Mouse (Mus musculus) layer of hippocampus, adult 9-10 months (tissue): ENCODE data around the gene Slc25a26.
"Not testable (repeated sequence)": the region's sequence is repeated elsewhere in the genome, so short reads cannot be mapped to it uniquely, and the experiment has no call there.

Experiments used
- DNase-seq: peaks from one replicate; pipeline ENCODE4 v3.0.0; 2022; ENCODE audit warnings: low spot score

Slc25a26 gene

DNA sequence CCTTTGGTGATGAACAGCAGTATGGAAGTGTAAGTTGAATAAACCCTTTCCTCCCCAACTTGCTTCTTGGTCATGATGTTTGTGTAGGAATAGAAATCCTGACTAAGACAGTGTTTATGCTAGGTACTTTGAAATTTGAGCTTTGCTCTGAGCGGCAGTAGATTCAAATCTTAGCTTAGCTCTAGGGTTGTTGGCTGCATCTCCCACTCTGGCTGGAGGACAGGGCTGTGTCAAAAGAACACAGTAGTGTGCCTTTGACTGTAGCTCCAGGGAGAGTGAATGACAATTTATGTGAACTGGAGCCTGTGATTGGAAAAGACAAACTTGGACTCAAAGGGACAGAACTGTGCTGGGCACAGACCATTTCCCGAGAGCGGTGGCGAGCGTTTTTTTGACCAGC lies 53.0 kb downstream of the Slc25a26 start:
- no peak for DNase-seq

DNA sequence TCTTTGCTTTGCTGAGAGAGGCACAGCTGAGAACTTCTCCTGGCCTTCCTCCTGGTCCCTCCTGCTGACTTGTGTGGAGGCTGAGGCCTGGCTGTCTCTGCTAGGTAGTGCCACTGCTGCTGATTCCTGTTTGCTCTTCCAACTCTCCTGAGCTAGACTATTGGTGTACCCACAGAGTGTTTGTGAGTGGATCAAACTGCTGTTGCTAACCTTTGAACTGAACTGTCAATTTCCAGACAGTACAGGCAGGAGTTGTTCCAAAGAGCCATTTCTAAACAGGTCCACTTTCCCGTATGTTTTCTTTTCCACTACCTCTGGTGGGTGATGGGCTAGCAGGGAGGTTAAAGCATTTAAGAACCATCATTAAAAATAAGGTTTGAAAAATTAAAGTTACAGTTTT lies 58.5 kb downstream of the Slc25a26 start:
- not testable (repeated sequence) for DNase-seq

- no peak for DNase-seq
Observed at GRCm38 (mm10) chr6:94560896-94561295, 60.8 kb downstream of the Slc25a26 start.

DNA sequence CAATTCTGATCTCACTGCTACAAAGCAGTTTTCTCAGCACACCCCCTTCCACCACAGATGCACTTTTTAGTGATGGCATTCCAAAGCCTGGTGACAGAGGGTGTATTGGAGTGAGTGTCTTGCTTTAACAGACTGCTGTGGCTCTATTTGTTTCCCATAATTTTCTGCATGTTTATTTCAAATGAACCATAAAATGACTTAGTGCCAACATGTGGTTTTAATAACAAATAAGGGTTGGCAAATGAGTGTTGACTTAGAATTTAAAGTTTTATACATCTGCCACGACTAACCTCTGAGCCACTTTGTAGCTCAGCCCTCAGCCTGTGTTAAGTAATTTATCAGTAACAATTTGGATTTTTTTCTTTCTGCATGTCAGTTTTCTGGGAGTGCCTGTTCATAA lies 61.2 kb downstream of the Slc25a26 start:
- no peak for DNase-seq

- DNase-seq = no peak
Observed at GRCm38 (mm10) chr6:94563203-94563940, 63.2 kb downstream of the Slc25a26 start.

DNA sequence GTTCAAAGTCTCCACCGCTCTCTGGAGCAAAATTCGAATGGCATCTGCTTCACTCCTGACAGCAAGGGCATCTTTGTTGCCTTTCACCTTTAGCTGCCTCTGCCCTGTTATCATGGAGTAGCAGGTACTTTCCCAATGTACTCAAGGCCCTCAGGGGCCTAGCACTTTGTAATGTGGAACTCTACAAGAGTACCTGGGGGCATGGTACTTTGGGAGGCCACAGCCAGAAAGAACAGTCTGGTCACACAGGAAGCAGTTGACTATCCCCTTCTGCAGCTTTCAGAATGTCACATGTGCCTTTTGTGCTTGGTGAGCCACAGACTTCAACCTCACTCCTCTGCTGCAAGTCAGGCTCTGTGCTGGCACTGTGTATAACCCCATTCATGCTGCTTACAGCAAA lies 65.6 kb downstream of the Slc25a26 start:
- no peak for DNase-seq

GRCm38 (mm10) chr6:94568040-94568439 lies 67.9 kb downstream of the Slc25a26 start:
- DNase-seq = no peak

DNA sequence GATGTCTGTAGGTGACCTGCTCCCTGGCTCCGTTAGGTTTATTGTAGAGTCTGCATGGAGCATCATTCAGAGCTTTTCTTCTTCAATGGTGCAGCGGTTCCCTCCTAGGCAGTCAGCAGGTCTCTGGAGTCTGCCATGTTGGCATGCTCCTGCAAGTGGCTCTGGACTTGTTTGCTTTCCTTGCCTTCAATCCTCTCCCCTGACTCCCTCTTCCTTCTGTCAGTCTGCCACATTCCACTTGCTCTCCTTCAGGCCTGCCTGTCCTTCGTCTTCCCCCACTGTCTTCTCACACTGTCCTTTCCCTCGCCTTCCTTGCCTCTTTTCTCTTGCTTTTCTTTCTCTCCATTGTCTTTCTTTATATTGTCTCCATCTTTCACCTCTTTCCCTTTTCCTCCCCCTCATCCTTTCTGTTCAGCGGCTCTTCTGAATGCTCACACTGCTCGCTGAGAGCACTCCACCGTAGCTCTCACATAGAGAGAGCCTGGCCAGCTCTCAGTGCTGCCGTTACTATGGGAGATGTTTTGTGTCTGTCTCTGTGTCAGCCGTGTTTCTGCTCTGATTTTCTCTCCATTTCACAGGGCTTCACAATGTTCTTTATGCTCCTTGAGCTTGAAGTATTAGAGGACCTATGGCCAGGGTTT lies 75.5 kb downstream of the Slc25a26 start:
- no peak for DNase-seq

DNA sequence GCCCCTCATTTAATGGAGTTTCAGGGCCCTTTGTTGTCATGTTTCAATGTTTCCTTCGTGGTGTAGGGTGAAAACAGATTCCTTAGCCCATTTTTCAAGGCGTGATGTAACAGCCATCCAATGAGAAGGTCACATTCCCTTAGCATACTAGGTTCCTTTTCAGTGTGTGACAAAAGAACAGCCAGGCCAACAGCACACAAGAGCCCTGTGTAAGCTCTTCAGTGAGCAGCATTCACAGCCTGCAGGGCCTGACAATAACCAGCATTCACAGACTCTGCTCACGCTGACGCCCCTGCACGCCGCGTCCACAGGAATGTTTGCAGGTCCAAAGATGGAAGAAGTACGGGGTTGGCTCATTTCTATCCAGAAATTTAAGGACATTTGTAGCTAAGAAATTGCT lies 77.9 kb downstream of the Slc25a26 start:
- DNase-seq = no peak

GRCm38 (mm10) chr6:94582055-94582454 lies 81.9 kb downstream of the Slc25a26 start:
- no peak for DNase-seq

- DNase-seq = no peak
Observed at GRCm38 (mm10) chr6:94584147-94584695, 84.1 kb downstream of the Slc25a26 start.

DNA sequence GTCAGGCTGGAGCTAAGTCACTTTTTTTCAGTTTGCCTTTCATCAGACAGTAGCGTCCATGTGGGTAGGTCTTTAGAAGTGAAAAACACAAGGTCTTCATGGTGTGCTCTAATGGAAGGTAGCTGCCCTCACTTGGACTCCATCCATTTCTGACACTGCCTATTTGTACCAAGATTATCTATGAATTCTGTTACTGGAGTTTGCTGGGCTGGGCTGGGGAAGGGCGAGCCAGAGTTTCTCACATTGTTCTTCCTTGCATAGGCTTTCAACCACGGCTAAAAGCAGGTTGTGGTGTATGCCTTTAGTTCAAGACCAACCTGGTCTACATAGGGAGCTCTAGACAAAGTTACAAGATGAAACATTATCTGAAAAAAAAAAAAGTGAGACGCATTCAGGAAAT lies 84.8 kb downstream of the Slc25a26 start:
- no peak for DNase-seq

DNA sequence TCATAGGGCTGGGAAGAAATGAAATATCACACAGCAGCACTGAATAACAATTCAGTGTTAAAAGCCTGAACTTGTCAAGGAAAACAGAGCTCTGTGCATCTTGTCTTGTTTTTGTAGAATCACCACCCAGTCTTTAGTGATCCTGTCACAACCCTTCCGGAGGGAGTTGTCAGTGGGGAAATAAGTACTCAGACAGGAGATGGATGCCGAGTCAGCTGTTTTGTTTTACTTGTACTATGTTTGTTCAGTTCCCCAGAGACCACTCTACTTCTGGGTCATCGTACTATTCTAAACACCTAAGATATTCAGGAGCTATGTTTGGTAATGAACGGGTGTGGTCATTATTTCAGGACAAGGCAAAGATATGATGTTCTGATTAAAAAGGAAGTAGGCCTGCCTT lies 88.2 kb downstream of the Slc25a26 start:
- DNase-seq = no peak

GRCm38 (mm10) chr6:94592243-94592642 lies 92.1 kb downstream of the Slc25a26 start:
- DNase-seq = no peak

DNA sequence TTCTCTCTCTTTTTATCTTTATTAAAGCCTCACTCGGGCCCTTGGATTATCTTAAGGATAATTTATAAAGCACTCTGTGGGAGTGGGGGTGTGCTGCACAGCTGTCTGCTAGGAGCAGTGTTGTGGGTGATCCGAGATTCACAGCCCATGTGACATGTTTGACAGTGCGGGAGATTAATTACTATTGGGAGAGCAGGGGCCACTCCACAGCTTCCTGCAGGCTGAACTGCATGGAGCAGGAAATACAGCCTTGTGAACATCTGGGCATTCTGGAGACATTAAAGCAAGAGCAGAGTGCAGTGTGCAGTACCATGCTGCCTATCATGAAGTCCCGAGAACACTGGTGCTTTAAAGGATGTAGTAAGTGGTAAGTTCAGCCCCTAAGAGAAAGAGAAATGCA lies 92.6 kb downstream of the Slc25a26 start:
- no peak for DNase-seq

DNA sequence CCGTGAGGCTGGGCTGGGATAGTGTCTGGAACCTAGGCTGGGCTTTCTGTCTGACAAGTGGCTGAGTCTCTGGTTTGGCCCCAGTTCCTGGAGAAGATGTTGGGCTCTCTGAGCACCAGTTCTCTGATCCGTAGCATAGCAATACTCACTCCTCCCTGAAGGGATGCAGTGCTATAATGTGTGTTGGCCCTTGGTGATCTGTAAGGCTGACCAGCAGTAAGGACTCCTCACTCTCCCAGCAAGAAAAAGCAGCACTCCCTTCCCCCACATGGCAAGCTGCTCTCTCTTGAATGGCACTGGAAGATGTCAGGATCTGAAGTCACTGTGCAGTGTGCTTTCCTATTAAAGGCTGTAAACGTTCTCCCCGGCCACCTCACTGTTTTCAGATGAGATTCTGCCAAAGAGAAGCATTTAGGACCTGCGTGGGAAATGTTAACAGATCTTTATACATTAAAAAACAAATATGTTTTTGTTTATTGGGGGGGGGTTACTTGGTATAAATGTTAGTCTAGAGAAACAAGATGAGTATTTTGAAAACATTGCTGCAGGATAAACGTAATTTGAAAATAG lies 94.0 kb downstream of the Slc25a26 start:
- DNase-seq = no peak

- DNase-seq = no peak
Observed at GRCm38 (mm10) chr6:94594711-94595110, 94.6 kb downstream of the Slc25a26 start.

DNA sequence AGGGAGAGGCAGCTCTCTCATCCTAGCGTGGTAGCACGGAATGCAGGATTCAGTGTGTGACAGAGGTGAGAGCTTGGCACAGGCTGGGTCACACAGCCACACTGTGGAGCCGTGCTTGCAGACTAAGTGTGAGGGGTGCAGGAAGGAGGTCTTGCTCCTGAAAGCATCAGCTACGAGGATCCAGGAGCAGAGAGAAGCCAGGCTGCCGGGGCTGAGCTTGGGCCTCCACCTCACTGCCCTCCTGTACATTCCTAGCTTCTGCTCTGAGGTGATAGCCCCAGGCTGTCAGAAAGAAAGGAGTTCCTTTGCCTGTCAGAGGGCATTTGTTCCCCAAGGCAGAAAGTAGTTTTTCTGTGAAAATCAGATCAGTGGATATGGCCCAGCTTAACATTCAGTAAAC lies 95.1 kb downstream of the Slc25a26 start:
- no peak for DNase-seq

GRCm38 (mm10) chr6:94596051-94596760 lies 96.1 kb downstream of the Slc25a26 start:
- no peak for DNase-seq

GRCm38 (mm10) chr6:94596761-94597485 lies 96.8 kb downstream of the Slc25a26 start:
- DNase-seq = no peak

GRCm38 (mm10) chr6:94598421-94598820 lies 98.3 kb downstream of the Slc25a26 start:
- DNase-seq = no peak

- DNase-seq = no peak
Observed at GRCm38 (mm10) chr6:94599016-94599415, 98.9 kb downstream of the Slc25a26 start.
